Mouse (Mus musculus): ENCODE measurements around the gene Aifm3.
A peak's percentile ranks its signal among the peaks of the same experiment; 100 is the strongest.

Aifm3 gene

DNA sequence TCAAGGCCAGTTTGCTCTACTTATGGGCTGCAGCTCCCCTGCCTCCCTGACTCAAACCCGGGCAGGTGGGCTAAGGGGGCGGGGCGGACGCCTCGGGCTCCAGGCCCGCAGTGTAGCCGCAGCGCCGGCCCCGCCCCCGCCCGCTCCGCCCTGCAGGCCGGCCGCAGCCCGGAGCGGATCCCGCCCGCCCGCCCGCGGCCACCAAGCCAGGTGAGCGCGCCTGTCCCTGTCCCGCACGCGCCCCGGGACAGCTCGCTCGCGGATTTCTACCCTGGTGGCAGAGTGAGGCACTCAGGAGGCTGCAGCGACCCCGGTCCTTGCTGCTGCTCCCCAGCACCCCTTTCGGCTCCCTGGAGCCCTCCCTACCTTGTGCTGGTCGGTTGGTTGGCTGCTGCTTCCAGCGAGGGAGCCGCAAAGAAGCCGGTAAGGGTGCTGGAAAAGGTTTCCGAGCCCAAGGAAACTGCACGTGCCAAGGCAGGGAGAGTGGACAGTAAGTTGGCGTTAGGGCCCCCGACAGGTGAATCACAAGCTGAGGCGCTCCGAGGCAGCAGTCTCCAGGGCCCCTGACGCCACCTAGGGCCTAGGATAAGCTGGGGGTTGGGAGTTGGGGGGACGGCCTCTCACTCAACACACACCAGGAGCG lies at the start of gene Aifm3:
TSS of gene Aifm3 (plus strand) at position 143 of the 643 bp plus-strand sequence.
- DNase-seq = peak; percentile 44 to 61

DNA sequence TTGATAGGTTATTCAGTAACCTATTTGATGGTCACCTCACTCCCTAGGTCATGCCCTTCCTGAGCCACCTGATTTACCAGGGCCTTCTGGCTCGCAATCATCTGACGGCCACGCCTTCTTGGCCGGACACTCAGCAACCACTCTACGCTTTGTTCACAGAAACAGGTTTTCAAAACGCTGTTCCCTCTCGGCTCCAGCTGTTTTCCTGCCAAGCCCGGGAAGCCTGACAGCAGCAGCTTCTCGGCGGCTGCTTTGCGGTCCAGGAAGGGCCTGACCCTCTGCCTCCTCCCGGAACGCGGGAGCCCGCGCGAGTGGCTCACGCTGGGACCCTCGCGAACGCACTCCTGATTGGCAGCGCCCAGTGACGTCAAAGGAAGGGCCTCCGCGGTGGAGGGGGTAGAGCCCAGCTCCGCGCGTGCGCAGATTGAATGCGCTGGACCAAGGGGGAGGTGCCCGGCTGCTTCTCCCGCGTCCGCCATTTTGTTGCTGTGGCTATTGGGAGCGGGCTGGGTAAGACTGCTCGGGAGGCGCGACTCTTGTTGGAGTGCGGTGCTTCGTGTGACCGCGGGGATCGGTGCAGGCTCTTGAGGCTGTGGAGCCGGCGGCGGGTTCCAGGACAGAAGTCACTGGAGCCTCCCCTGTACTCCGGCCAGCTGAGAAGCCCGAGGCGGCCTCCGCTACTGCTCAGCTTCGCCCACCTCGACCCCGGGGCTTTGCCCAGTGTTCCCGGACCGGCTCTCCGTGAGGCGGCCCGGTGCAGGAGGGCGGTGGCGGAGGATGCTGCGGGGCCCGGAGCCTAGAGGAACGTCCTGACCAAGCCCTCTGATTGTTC lies 37.7 kb upstream of the Aifm3 start, which contains the start of gene Crkl:
TSS of gene Crkl (plus strand) at position 447 of the 832 bp plus-strand sequence.
- DNase-seq = peak; percentile 99

DNA sequence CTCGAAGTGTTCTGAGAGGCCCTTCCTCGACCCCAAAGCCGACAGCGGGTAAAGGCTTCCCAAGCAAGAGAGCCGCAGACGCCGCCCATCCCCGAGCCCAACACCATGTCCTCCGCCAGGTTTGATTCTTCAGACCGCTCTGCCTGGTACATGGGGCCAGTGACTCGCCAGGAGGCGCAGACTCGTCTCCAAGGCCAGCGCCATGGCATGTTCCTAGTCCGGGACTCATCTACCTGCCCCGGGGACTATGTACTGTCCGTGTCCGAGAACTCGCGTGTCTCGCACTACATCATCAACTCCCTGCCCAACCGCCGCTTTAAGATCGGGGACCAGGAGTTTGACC lies 37.1 kb upstream of the Aifm3 start:
- DNase-seq = peak; percentile 69 to 75

DNA sequence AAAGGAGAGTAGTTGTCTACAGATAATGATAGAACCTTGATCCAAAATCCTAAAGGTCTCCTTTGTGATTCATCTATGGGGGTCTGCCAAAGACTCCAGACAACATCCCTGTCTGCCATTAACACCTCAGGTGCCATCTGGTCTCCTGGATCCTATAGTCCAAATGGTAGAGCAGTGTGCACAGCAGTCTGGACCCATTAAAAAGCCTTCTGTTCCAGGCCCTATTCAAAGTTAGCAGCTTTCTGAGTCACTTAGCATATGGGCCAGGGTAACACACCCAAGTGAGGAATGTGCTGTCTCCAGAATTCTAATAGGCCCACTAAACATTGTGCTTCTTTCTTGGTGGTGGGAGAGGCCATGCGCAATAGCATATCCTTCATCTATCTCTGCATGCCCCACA lies 32.5 kb upstream of the Aifm3 start:
- peak in 1 of 2 experiments; percentile 10 for DNase-seq

DNA sequence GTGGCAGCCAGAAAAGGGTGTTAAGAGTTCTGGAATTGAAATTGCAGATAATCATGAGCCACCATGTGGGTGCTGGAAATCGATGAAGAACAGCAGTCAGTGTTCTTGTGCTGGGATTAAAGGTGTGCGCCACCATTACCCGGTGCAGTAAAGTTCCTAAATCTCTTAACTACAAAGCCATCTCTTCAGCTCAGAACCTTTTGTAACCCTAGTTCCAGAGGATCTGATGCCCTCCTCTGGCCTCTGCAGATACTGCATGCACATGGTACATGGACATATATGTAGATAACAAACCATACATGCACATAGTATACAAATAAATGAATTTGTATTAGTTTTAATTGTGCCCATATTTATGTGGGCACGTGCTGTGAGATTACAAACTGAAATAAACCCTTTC lies 29.2 kb upstream of the Aifm3 start:
- peak; percentile 38 to 43 for DNase-seq

DNA sequence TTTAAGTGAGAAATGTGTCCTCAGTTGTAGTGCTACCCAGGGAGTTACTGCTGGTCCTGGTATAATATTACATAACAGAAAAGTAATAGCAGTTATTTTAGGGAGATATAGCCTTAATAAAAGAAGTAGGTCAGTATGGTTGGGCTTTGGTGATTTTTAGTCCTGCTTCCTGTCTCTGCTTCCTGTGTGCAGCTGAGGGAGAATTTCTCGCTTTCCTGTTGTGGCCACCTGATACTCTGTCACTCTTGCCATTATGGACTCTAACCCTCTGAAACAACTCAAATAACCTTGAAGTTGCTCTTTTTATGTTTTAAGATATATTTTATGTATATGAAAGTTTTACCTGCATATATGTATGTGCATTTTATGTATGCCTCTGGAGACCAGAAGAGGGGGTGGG lies 27.8 kb upstream of the Aifm3 start:
- DNase-seq = no peak

DNA sequence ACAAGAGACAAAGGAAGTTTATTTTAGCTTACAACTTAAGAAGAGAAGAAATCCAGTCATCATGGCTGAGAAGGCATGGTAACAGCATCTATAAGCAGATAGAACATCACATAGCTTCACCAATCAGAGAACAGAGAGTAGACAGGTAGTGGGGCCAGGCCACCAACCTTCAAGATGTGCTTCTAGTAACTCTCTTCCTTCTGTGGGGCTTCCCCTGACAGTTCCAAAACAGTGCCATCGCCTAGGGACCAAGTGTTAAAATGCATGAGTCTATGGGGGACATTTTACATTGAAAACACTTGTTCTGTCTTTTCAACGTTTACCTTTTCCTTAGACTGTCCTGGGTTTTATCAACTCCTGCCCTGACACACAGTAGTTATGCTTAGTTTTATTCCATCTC lies 26.2 kb upstream of the Aifm3 start:
- no peak for DNase-seq

DNA sequence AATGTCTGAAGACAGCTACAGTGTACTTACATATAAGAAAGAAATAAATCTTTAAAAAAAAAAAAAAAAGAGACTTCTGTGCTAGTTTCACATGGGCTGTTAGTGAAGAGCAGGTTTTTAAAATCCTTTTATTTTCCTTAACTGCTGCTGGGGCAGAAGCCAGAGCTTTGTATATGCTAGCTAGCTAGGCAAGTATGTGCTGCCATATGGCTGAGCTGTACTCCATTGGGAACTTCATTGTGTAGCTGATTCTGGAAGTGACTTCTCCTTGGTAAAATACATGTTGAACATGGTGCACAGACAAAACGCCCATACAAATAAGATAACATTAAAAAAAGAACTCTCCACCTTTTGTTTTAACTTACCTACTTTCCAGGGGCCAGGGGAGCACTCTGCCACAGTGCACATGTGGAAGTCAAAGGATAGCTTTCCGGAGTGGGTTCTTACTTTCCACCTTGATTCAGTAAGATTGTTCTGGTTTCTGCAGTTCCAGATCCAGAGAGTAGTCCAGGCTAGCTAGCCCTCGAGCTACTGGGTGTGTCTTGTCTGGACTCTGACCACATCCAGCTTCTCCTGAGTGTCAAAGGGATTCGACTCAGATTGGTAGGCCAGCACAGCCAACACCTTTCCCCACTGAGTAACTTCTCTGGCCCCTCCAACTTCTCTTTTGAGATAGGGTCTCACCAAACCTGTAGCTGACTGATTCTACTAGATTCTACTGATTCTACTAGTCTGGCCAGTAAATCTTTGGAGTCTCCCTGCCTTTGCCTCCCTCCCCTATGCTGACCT lies 22.3 kb upstream of the Aifm3 start:
- no peak for DNase-seq

DNA sequence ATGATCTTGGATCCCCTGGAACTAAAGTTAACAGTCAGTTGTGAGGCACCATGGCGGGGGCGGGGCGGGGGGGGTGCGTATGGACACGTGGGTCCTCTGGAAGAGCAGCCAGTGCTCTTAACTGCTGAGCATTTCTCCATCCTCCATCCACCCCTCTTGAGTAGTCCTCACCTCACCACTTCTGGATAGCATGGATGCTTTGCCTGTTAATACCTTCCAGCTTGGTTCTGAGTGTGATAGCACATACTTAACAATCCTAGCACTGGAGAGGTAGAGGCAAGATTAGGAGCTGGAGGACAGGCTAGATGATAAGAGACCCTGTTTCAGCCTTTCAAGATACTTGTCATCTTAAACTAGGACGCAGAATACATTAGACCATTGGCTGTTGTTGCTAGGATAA lies 16.9 kb upstream of the Aifm3 start:
- no peak for DNase-seq

DNA sequence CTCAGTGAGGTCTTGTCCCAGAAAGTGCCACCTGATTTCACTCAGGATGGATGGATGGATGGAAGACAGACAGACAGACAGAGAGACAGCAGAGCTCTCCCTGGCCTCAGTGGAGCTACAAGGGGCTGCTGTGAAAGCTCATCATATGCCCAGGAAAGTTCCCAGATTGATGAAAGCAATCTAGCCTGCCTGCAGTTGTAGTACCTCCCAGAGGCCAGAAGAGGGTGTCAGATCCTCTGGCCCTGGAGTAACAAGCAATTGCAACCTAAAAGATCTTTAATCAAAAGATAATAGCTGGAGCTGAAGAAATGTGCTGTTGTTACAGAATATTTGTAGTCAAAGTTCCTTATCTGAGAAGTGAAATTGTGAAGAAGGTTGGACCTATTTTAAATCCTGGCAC lies 15.3 kb upstream of the Aifm3 start:
- DNase-seq = peak; percentile 58 to 66

DNA sequence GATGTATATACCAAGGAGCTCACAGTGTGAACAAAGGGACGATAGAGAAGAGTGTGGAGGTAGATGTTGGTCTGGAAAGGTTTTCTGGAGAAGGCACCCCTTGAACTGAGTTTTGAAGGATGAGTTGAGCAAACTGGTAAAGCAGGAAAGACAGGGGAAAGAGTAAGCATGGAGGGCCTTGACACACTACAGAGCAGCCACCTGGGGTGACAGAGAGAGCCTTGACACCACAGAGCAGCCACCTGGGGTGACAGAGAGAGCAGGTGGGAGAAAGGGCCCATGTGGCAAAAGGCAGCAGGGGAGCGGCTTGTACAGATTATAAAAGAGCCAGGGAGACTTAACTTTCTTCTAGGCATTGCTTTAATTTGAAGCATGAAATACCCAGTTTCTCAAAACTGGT lies 14.7 kb upstream of the Aifm3 start:
- no peak for DNase-seq

DNA sequence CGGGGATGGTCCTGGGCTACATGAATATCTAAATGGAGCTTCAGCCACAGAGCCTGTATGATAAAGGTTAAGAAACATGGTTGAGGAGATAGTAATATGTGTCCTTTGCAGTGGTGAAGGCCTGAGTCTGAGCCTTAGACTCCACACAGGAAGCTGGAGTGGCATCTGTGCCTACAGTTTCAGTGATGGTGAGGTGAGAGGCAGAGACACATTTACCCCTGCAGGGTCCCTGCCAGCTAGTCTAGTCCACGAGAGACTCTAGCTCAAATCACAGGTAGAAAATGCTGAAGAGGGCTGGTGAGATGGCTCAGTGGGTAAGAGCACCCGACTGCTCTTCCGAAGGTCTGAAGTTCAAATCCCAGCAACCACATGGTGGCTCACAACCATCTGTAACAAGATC lies 14.1 kb upstream of the Aifm3 start:
- no peak for DNase-seq

DNA sequence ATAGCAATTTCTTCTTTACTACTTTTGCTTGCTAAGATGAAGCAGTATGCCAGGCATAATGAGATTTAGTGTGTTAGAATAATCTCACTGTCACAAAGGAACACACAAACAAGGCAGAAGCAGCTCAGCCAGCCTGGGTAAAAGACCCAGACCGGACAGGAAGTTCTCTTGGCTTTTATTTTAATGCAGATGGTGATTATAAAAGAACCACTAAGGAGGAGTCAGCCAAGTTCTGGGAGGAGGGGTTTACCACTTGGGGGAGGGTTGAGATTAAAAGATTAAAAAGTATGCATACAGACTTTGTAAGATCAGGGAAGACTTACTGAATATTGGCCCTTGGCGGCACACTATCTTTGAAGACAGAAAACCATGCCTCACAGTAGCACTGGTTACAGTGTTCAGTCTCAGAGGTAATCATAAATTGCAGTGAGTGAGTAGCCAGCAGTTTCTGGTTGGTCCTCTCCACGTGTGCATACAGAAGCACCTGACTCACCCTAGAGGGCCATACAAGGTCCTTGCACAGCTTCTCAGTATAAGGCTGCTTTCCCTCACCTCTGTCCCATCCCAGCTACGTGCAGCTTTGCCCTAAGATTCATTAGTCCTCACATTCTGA lies 11.0 kb upstream of the Aifm3 start:
- DNase-seq = no peak

DNA sequence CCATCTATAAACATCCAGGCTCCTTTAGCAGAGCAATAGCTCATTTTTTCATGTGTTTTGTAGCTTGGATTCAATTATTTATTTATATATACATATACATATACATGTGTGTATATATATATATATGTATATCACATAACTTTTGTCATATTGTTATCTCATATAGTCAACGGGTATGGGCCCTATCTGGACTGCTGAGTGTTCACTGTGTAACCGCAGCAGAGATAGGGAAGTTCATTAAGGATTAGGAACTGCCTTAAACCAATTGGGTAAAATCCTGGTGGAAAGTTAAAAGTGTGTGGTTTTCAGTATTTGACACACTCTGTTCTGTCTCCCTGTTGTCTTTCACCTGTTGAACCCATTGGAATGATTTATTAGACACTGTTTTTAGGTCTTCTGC lies 7.9 kb upstream of the Aifm3 start:
- DNase-seq = no peak

DNA sequence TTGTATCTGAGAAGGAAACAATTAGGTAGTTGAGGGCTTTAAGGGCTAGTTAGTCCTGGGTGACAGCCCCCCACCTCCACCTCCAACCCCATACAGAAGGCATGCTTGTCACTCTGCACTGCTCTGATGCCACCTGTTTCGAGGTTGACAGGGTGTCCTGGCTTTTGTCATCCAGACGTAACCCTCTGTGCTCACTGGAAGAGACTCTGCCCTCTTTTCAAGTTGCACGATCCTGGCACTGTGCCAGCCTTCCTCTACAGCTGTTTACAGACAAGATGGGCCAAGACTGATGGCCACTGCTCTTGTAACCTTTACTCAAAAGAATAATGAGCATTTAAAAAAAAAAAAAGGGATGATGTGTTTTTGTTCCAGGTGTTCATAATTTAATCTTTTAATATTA lies 2.9 kb upstream of the Aifm3 start:
- DNase-seq = peak; percentile 52 to 54

DNA sequence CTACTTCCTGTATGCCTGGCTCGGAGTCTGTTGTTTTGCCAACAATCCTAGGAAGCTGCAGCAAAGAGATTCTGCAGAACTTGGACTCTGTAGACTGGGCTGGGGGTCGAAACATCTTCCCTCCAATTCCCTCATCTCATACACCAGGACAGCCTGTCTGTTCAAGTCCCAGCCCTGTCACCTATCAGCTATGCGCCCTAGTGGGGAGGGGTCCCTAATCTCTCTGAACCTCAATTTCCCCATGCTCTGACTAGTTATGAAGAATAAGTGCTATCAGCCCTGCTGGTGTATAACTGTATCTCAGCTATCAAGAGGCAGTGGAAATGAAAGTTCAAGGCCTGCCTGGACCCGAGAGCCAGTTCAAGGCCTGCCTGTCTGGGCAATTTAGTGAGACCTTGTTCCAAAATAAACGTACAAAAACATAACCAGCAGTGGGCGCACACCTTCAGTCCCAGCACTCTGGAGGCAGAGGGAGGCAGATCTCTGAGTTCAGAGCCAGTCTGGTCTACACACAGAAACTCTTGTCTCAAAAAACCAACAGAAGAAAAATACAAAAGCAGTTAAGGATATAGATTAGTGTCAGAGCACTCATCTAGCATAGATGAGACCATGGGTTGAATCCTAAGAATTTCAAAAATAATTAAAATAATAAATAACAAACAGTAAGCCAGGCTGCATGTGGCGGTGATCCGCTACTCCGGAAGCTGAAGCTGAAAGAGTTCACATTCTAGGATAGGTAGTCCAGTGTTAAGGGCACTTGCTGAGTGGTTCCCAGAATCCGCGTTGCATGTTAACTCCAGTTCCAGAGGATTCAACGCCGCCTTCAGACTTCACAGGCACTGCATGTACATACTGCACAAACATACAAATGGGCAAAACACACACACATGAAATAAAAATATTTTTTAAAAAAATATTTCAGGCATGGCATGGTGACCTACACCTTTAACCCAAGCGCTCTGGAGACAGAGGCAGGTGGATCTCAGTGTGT lies 638 bp upstream of the Aifm3 start:
- peak; percentile 58 to 66 for DNase-seq

DNA sequence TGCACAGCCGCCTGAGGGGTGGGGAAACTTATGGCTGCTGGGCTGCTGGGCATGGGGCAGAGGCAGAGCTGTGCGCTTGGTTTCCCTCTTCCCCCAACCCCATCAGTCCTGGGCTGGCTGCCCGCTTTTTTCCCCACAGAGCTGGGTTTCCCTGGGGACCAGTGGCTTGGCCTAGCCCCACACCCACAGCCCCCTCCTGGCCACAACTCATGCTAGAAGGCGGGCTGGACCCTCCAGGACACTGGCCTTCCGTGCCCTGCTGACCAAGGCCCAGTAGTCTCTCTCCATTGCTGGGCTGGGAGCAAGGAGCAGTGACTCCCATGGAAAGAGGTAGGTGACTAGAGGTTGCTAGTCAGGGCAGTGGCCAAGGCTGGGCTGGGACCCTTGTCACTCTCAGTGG lies 1.7 kb downstream of the Aifm3 start:
- peak; percentile 57 to 66 for DNase-seq

DNA sequence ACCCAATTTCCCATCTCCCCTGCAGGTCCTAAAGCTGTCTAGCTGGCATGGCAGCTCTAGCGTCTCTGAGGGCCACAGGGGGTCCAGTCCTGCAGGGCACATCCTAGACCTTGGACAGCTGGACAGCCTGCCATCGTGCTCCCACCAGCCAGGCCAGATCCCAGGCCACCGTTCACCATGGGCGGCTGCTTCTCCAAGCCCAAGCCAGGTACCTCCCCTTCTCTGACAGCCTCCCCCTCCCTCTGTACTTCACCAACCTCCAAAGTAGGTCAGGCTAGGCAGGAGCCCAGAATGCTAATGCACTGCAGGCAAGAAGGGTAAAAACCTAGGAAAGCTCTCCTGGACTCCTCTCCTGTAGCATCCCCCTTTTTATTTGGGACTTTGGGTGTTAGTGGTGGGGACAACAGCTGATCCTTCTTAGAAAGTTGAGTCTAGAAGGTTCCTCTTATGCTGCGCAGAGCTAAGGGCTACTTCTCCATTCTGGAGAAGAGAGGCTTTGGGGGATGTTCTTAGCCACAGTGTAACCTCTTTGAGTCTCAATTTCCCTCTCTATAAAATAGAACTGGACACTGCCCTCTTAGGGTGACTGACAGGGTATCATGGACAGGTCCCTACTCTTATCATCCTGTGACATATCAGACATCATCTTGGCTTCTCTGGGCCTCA lies 2.6 kb downstream of the Aifm3 start:
- DNase-seq = peak; percentile 68 to 71

DNA sequence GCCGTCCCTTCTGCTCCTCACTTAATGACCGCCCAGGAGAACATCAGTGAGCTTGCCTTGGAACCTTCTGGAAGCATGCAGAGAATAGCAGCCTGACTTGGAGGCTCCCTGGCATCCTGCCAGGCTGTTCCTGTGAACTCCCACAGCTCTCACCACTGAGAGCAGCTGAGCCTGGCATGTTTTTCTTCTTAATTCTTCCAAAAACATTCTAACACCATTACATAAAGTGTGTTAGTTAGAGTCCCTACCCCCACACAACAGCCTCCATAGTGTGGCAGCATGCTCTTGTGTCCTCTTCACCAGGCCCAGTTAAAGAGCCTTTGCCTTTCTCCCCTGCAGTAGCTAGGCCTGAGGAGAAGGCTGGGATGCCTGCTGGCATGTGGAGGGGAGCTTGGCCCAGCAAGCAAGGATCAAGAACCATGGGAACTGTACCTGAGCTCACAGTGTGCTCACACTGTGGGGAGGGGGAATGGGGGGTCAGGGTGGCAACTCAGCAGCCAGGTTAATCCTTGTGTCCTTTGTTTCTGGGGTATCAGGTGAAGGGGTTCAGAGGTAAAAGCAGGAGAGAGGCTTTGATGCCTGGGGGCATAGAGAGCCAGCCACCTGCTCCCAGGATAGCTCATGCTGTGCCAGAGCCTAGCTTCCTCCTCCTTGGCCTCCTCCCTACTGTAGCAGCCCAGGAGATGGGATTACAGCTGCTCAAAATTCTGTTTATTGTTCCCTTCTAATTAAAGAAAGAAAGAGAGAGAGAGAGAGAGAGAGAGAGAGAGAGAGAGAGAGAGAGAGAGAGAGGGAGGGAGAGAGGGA lies 7.3 kb downstream of the Aifm3 start:
- peak; percentile 83 to 85 for DNase-seq

DNA sequence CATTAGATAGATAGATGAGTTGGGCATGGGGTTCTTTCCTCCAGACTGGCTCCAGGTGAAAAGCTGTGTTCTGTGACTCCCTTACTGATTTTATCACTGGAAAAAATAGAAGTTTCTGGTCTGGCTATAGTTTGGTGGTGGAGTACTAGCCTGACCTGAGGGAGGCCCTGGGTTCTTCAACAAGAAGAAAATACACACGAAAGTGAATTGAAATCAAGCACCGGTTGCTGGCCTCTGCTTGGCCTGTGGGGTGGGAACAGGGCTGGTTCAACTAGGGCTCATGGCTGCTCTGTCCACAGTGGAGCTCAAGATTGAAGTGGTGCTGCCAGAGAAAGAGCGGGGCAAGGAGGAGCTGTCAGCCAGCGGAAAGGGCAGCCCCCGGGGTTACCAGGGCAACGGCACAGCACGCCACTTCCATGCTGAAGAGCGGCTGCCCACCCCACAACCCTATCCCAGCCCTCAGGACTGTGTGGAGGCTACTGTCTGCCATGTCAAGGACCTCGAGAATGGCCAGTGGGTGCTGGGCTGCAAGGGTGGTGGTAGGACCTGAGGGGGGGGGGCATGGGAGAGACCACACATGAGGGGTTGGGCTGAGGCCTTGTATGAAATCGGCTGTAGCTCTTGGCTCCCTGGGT lies 10.0 kb downstream of the Aifm3 start:
- peak; percentile 78 to 86 for DNase-seq
